Mouse (Mus musculus) lung, adult 2 months (tissue): ENCODE measurements around the gene Cldn19.

ENCODE experiments used
- CTCF ChIP-seq: fragments of 200-500 bp; IDR thresholded peaks from 2 replicates; pipeline ENCODE4 v1.5.1; 2011; ENCODE audit warnings: mild to moderate bottlenecking, low read length, control low read depth; ENCODE audit not compliant: insufficient read depth
- POLR2A ChIP-seq: fragments of 200-500 bp; IDR thresholded peaks from 2 replicates; pipeline ENCODE4 v1.6.1; 2011; ENCODE audit warnings: low read depth, mild to moderate bottlenecking, control low read depth, low read length, borderline replicate concordance; ENCODE audit errors: extremely low read depth

DNA sequence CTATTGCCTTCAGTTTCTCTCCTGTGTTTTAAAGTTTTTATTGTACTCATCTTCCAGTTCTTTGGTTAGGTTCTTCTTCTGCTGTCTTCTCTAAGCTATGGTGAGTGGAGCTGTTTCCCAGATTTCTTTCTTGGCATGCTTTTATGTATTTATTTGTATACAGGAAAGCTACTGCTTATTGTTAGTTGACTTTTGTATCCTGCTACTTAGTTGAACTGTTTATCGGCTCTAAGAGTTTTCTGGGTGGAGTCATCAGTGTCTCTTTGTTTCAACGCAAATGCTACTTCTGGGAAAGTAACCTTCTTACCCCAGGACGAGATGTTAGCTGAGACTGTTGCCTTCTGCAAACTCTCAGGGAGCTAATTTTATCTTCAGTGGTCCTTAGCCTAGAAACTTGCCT is 8.2 kb downstream of the Cldn19 start:
- TF ChIP-seq CTCF (no peak), POLR2A (no peak)
